Mouse (Mus musculus): ENCODE measurements at regions not wholly inside any gene's neighbourhood (a gene's known extent, or its start where the extent isn't known, plus 50 kb on each side); places are given as distances from the start of the nearest gene placed in this dataset.

GRCm38 (mm10) chr16:85300092-85300853 lies 126.7 kb upstream of the App start:
- no peak for TF ChIP-seq CTCF (IDR thresholded peaks at IDR 0.05; ENCODE audit: low read depth)
- Histone ChIP-seq H3K27me3 (ENCODE audit: insufficient read depth, low read length) (no peaks in the 10 kb centered on the region), H3K4me1 (ENCODE audit: insufficient read depth) (no peaks in the 10 kb centered on the region), H3K4me2 (no peak overlapping the region), H3K4me3 (ENCODE audit: low read depth, low read length) (no peak overlapping the region), H3K9me3 (ENCODE audit: low read depth, low read length) (no peaks in the 10 kb centered on the region), H3K27ac (ENCODE audit: low read depth) (no peak overlapping the region), H3K9ac (no peak overlapping the region), H3K36me3 (ENCODE audit: insufficient read depth) (no peaks in the 10 kb centered on the region)
- ATAC-seq (ENCODE audit: insufficient read depth) (no peak), DNase-seq (no peak)
- WGBS, result 61% methylated on average over 13 of the region's 13 CpGs

GRCm38 (mm10) chr16:85298559-85298958 lies 125.0 kb upstream of the App start:
- 34% methylated on average over 2 of the region's 2 CpGs for WGBS
- Histone ChIP-seq H3K9ac (no peak overlapping the region), H3K4me3 (ENCODE audit: low read depth, low read length) (no peak overlapping the region), H3K4me1 (ENCODE audit: insufficient read depth) (no peaks in the 10 kb centered on the region), H3K9me3 (ENCODE audit: low read depth, low read length) (no peaks in the 10 kb centered on the region), H3K4me2 (no peak overlapping the region), H3K27ac (ENCODE audit: low read depth) (no peak overlapping the region), H3K36me3 (ENCODE audit: insufficient read depth) (no peaks in the 10 kb centered on the region), H3K27me3 (ENCODE audit: insufficient read depth, low read length) (no peaks in the 10 kb centered on the region)
- ATAC-seq (ENCODE audit: insufficient read depth) (no peak), DNase-seq (no peak)
- TF ChIP-seq CTCF (IDR thresholded peaks at IDR 0.05; ENCODE audit: low read depth), result no peak

- DNase-seq (no peak), ATAC-seq (ENCODE audit: insufficient read depth) (no peak)
- Histone ChIP-seq H3K4me1 (ENCODE audit: insufficient read depth) (no peaks in the 10 kb centered on the region), H3K9me3 (ENCODE audit: low read depth, low read length) (no peaks in the 10 kb centered on the region), H3K27me3 (ENCODE audit: insufficient read depth, low read length) (no peaks in the 10 kb centered on the region), H3K36me3 (ENCODE audit: insufficient read depth) (no peaks in the 10 kb centered on the region), H3K27ac (ENCODE audit: low read depth) (no peak overlapping the region), H3K4me2 (no peak overlapping the region), H3K9ac (no peak overlapping the region), H3K4me3 (ENCODE audit: low read depth, low read length) (no peak overlapping the region)
- no peak for TF ChIP-seq CTCF (IDR thresholded peaks at IDR 0.05; ENCODE audit: low read depth)
- WGBS, result 79% methylated on average over 9 of the region's 9 CpGs
These were observed 117.7 kb upstream of the App start for GRCm38 (mm10) chr16:85290986-85291952.

- TF ChIP-seq CTCF (IDR thresholded peaks at IDR 0.05; ENCODE audit: low read depth), result no peak
- no peak for DNase-seq
- 66% methylated on average over 1 of the region's 1 CpGs for WGBS
These were observed 104.3 kb upstream of the App start for GRCm38 (mm10) chr16:85277862-85278261.

GRCm38 (mm10) chr16:85269681-85270080 lies 96.1 kb upstream of the App start:
- Histone ChIP-seq H3K36me3 (ENCODE audit: insufficient read depth) (no peaks in the 10 kb centered on the region), H3K4me2 (no peak overlapping the region), H3K4me1 (ENCODE audit: insufficient read depth) (no peaks in the 10 kb centered on the region), H3K9me3 (ENCODE audit: low read depth, low read length) (no peaks in the 10 kb centered on the region; the same call in 1 of the 2 replicates), H3K4me3 (ENCODE audit: low read depth, low read length) (no peak overlapping the region), H3K9ac (no peak overlapping the region), H3K27me3 (ENCODE audit: insufficient read depth, low read length) (no peaks in the 10 kb centered on the region), H3K27ac (ENCODE audit: low read depth) (no peak overlapping the region)
- TF ChIP-seq CTCF (IDR thresholded peaks at IDR 0.05; ENCODE audit: low read depth), result no peak
- no peak for DNase-seq
- ATAC-seq (ENCODE audit: insufficient read depth), result no peak
- 73% methylated on average over 8 of the region's 8 CpGs for WGBS

More at GRCm38 (mm10) chr16:85277862-85278261, 104.3 kb upstream of the App start:
- Histone ChIP-seq H3K9ac (no peak overlapping the region), H3K4me1 (ENCODE audit: insufficient read depth) (no peaks in the 10 kb centered on the region), H3K9me3 (ENCODE audit: low read depth, low read length) (no peaks in the 10 kb centered on the region), H3K27ac (ENCODE audit: low read depth) (no peak overlapping the region), H3K27me3 (ENCODE audit: insufficient read depth, low read length) (no peaks in the 10 kb centered on the region), H3K4me3 (ENCODE audit: low read depth, low read length) (no peak overlapping the region), H3K4me2 (no peak overlapping the region), H3K36me3 (ENCODE audit: insufficient read depth) (no peaks in the 10 kb centered on the region)
- ATAC-seq (ENCODE audit: insufficient read depth), result no peak

GRCm38 (mm10) chr16:85259838-85260237 lies 86.3 kb upstream of the App start:
- Histone ChIP-seq H3K9ac (no peak overlapping the region), H3K27me3 (ENCODE audit: insufficient read depth, low read length) (no peaks in the 10 kb centered on the region), H3K4me3 (ENCODE audit: low read depth, low read length) (no peak overlapping the region), H3K4me2 (no peak overlapping the region), H3K27ac (ENCODE audit: low read depth) (no peak overlapping the region), H3K4me1 (ENCODE audit: insufficient read depth) (no peaks in the 10 kb centered on the region), H3K9me3 (ENCODE audit: low read depth, low read length) (no peaks in the 10 kb centered on the region), H3K36me3 (ENCODE audit: insufficient read depth) (no peaks in the 10 kb centered on the region)
- ATAC-seq (ENCODE audit: insufficient read depth), result no peak
- 60% methylated on average over 4 of the region's 4 CpGs for WGBS
- DNase-seq, result no peak
- TF ChIP-seq CTCF (IDR thresholded peaks at IDR 0.05; ENCODE audit: low read depth), result no peak

GRCm38 (mm10) chr16:85247301-85247700 lies 73.7 kb upstream of the App start:
- H3K4me1 ChIP-seq (ENCODE audit: insufficient read depth), result no peaks in the 10 kb centered on the region
- H3K9me3 ChIP-seq (ENCODE audit: low read depth, low read length), result no peaks in the 10 kb centered on the region
- no peak overlapping the region for H3K4me2 ChIP-seq
- ATAC-seq (ENCODE audit: insufficient read depth), result no peak
- no peak for TF ChIP-seq CTCF (IDR thresholded peaks at IDR 0.05; ENCODE audit: low read depth)
- 47% methylated on average over 1 of the region's 1 CpGs for WGBS
- no peak overlapping the region for H3K4me3 ChIP-seq (ENCODE audit: low read depth, low read length)
- no peaks in the 10 kb centered on the region for H3K36me3 ChIP-seq (ENCODE audit: insufficient read depth)
- H3K27ac ChIP-seq (ENCODE audit: low read depth), result no peak overlapping the region
- no peak overlapping the region for H3K9ac ChIP-seq
- no peak for DNase-seq
- no peaks in the 10 kb centered on the region for H3K27me3 ChIP-seq (ENCODE audit: insufficient read depth, low read length)
